Mouse (Mus musculus) olfactory bulb, adult 2 months (tissue): ENCODE measurements around the gene 2410004P03Rik. TPM values are rescaled to one million over a fixed set of nuclear protein-coding genes. Genes with fewer than 3 reads are reported as not detected.
A peak's percentile ranks its signal among the peaks of the same experiment; 100 is the strongest.
"Not testable (repeated sequence)": the region's sequence is repeated elsewhere in the genome, so short reads cannot be mapped to it uniquely, and the experiment has no call there.

Experiments
- H3K27ac ChIP-seq: fragments of 200-500 bp; 2 replicates; pipeline ENCODE4 v1.5.1; 2012; ENCODE audit warnings: low read depth, low read length; ENCODE audit not compliant: insufficient read depth
- H3K4me1 ChIP-seq: fragments of 200-500 bp; 2 replicates; pipeline ENCODE4 v1.6.1; 2012; ENCODE audit warnings: low read length; ENCODE audit not compliant: control insufficient read depth, insufficient read depth
- H3K4me3 ChIP-seq: fragments of 200-500 bp; 2 replicates; pipeline ENCODE4 v1.5.1; 2012; ENCODE audit warnings: mild to moderate bottlenecking, low read depth, low read length, moderate library complexity; ENCODE audit not compliant: insufficient read depth
- CTCF ChIP-seq: fragments of 200-500 bp; IDR thresholded peaks from 2 replicates; pipeline ENCODE4 v1.5.1; 2012; ENCODE audit warnings: low read depth, mild to moderate bottlenecking, low read length, moderate library complexity; ENCODE audit not compliant: insufficient read depth
- POLR2A ChIP-seq: fragments of 200-500 bp; IDR thresholded peaks from 2 replicates; pipeline ENCODE4 v1.6.1; 2012; ENCODE audit warnings: mild to moderate bottlenecking, low read depth, low read length, moderate library complexity; ENCODE audit not compliant: insufficient read depth
- WGBS: fragments of 180-500 bp; shearing (Covaris S2); methylation state at CpG from one replicate; pipeline ENCODE4 v1.1.7; 2018; 5-methylcytosine and 5-hydroxymethylcytosine counted together
- polyA plus RNA-seq: library from polyadenylated mRNA; stranded (reverse); fragments of >200 nt; gene quantifications from 2 replicates; pipeline ENCODE4 v1.2.4, GENCODE M21; 2012; ENCODE audit warnings: low replicate concordance; ENCODE audit not compliant: missing spikeins, insufficient read depth, insufficient read length

The 2410004P03Rik gene
- polyA plus RNA-seq, 1 experiment, result not detected

DNA sequence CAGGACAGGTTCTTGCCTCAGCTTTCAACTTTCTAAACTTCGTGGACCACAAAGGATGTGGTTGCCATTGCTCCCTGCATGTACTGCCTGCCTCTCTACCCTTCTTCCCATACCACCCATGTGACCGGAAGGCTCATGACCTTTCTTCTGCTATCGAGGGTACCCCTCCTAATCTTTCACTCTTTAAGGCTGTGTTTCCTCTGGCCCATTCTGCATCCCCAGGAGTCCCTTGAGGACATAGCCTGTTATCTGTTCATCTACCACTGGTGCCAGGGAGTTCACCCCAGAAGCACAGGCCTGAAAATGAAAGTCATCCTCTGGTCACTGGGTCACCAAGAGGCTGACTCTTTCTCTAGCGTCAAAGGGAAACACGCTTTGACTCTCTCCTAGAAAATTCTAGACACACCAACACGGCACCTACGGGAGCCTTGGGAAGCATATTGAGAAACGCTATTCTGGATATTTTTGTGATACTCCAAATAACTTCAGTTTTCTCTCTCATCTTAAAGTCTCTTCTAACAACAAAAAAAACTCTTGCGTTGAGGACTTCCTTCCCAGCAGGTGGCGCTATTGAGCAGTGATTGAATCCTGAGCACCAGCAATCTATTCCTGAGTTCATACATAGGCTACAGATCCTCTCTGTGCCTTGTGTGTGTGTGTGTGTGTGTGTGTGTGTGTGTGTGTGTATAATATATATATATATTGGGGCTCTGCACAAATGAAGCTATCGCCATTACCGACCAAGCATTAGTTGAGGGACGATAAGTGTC lies 21.4 kb upstream of the 2410004P03Rik start:
- WGBS, result 35% methylated on average over 13 of the region's 13 CpGs
- H3K4me3 ChIP-seq, result no peak overlapping the region
- TF ChIP-seq CTCF (no peak), POLR2A (no peak)
- peaks cover 21% of the 10 kb centered on the region for H3K4me1 ChIP-seq
- H3K27ac ChIP-seq, result 0 out of 2 replicates have a peak overlapping the region, but pooled peaks have one; percentile 39

DNA sequence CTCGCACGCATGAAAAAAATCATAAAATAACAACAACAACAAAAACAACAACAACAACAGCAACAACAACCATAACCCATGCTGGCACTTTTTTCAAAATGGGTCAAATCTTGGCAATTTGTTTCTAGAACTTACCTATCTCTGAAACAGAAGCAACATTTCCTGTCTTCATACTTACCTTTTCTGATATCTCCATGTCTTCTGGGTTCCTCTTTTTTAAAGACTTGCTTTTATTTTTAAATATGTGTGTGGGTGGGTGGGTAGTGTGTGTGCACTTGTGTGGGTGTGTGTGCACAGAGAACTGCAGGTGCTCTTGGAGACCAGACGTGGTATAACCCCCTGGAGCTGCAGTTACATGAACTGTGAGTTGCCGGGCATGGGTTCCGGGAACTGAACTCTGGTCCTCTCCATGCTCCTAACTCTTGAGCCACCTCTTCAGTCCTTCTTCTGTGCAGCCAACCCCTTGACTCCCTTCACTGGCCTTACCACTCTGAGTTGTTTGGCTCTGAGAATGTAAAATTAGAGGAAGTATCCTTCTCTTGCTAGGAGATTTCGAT lies 13.1 kb upstream of the 2410004P03Rik start:
- H3K4me1 ChIP-seq, result peaks cover 4% of the 10 kb centered on the region; the same call in 1 of the 2 replicates
- TF ChIP-seq CTCF, result no peak
- no peak for TF ChIP-seq POLR2A
- 78% methylated on average over 6 of the region's 6 CpGs for WGBS

DNA sequence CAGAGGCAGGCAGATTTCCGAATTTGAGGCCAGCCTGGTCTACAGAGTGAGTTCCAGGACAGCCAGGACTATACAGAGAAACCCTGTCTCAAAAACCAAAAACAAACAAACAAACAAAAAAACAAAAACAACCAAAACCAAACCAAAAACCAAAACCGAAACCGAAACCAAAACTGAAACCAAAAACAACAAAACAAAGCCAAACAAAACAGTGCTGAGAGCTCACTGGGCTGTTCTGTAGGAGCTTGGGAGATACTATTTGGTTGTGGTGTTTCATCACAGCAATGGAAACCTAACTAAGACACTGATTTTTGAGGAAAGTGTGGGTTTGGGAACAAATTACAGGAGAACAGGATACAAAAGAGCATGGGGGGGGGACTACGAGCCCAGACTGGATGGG lies 10.6 kb upstream of the 2410004P03Rik start:
- TF ChIP-seq CTCF (no peak), POLR2A (no peak)
- no peak overlapping the region for H3K27ac ChIP-seq
- H3K4me1 ChIP-seq, result peaks cover 4% of the 10 kb centered on the region; the same call in 1 of the 2 replicates
- WGBS, result 90% methylated on average over 4 of the region's 4 CpGs
- H3K4me3 ChIP-seq, result no peak overlapping the region

More for the DNA sequence above, 13.1 kb upstream of the 2410004P03Rik start:
- Histone ChIP-seq H3K4me3 (no peak overlapping the region), H3K27ac (no peak overlapping the region)

DNA sequence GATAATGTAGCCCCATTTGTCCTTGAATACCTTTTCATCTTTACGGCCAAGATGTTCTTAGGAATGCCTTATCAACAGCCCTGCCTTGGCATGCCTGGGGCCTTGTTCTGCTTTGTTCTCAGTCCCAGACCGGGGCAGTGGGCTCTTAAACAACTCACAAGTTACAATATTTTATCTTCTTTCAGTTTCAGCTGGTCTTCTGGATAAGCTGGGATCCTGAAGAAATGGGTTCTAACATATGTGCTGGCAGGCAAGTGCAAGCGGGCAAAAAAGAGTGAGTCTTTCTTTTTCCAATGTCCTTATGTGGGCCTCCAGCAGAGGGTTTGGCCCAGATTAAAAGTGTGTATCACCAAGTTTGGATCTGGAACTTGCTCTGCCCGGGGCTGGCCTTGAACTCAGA lies 9.6 kb upstream of the 2410004P03Rik start:
- not testable (repeated sequence) for H3K27ac ChIP-seq, H3K4me1 ChIP-seq
- 96% methylated on average over 4 of the region's 4 CpGs for WGBS

DNA sequence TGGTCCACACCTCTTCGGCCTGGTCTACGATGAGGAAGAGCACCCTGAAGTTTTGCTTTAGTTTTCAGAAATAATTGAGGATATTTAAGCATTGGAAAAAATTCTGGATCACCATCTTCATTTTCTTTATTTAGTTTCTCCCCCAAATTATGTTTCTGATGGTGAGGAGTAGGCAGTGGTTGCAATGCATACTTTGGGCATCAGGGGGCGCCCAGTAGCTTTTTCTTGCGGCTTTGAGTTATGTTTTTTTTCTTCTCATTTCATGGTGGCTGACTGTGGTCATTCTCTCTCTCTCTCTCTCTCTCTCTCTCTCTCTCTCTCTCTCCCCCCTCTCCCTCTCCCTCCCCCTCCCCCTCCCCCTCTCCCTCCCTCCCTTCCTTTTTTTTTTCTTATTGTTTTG lies 6.9 kb upstream of the 2410004P03Rik start:
- Histone ChIP-seq H3K4me3 (no peak overlapping the region), H3K27ac (no peak overlapping the region), H3K4me1 (no peaks in the 10 kb centered on the region)
- TF ChIP-seq POLR2A (no peak), CTCF (no peak)
- WGBS, result 36% methylated on average over 4 of the region's 4 CpGs

More for the DNA sequence above, 9.6 kb upstream of the 2410004P03Rik start:
- not testable (repeated sequence) for H3K4me3 ChIP-seq

DNA sequence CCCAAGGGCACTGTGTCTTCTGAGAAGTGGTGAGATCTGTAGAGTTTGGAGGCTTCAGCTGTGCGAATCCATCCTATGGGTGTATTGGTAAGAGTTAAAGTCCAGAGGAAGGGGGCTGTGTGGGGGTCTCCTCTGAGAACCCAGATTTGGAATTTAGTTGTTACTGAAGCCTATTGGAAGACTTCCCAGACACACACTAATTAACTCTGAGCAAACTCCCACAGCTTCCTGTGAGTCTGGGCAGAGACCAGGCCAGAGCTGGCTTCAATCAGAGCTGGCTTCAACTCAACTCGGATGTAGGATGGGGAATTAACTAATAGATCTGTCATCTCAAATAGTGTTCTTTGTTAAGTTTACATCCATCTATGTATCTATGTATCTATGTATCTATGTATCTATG lies 4.2 kb upstream of the 2410004P03Rik start:
- no peak overlapping the region for H3K4me3 ChIP-seq
- H3K27ac ChIP-seq, result no peak overlapping the region
- TF ChIP-seq CTCF (no peak), POLR2A (no peak)
- peaks cover 5% of the 10 kb centered on the region; the same call in 1 of the 2 replicates for H3K4me1 ChIP-seq
- WGBS, result 53% methylated on average over 2 of the region's 2 CpGs

DNA sequence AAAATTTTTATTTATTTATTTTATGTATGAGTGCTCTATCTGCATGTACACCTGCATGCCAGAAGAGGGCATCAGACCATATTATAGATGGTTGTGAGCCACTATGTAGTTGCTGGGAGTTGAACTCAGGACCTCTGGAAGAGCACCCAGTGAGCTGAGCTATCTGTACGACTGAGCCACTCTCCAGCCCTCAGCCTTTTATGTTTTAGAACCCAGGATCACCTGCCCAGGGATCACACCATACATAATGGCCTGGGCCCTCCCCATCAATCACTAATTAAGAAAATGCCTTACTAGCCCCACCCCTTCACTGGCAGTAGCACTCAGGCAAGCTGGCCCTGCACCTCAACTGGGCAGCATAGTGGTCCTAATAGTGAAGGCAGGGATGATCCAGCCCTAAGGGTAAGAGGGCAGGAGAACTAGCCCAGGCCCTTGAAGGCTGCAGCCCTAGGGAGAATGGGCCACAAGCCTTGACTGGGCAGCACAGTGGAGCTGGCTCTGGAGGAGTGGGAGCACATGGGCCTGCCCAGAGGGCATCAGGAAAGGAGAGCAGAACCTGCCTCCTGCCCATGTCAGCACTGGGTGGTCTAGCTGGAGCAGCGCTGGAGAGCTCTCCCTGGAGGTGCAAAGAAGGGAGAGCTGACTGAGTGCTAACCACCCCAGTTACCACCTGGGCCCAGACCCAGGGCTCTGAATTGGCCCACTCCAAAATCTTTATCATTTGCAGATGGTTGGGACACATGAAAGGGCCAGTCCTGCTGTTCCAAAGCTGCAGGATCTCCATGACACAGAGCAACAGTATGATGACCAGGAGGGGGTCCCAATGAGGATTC lies 756 bp upstream of the 2410004P03Rik start:
- Histone ChIP-seq H3K27ac (no peak overlapping the region), H3K4me3 (no peak overlapping the region), H3K4me1 (peaks cover 5% of the 10 kb centered on the region; the same call in 1 of the 2 replicates)
- no peak for TF ChIP-seq POLR2A
- no peak for TF ChIP-seq CTCF
- 87% methylated on average over 2 of the region's 2 CpGs for WGBS

DNA sequence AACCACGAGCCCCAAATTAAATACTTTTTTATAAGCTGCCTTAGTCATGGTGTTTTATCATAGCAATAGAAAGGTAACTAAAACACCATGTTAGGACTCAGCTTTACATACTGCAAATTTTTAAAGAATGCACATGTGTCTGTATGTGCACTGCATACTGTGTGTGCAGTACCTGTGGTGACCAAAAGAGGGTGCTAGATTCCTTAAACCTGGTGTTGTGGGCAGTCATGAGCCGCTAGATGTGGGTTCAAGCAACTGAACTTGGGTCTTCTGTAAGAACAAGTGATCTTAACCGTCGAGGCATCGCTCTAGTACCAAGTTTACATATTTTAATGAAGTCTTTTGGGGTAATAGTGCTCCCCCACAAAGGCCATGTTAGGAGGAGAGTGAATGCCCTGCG lies 2.1 kb downstream of the 2410004P03Rik start:
- TF ChIP-seq POLR2A (no peak), CTCF (no peak)
- peaks cover 5% of the 10 kb centered on the region; the same call in 1 of the 2 replicates for H3K4me1 ChIP-seq
- H3K4me3 ChIP-seq, result no peak overlapping the region
- H3K27ac ChIP-seq, result no peak overlapping the region
- 98% methylated on average over 6 of the region's 6 CpGs for WGBS

DNA sequence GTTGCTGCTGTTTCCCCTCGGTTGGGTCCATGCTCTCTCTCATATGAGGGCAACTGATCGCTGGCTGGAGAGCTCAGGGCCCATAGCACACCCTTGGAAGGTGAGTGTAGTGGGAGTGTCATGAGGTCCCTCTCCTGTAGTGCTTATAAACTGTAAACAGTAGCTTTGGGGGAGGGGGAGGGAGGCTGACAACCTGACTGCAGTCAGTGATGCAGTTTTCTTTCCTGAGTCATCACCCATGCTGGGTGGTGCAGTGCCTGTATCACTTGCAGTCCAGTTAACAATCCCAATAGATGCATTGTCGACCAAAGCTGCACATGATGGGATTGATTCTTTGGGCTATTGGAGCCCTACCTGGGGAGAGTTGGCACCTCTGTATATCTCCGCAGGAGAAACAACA lies 10.3 kb downstream of the 2410004P03Rik start:
- no peak overlapping the region for H3K4me3 ChIP-seq
- no peak overlapping the region for H3K27ac ChIP-seq
- WGBS, result 69% methylated on average over 4 of the region's 4 CpGs
- H3K4me1 ChIP-seq, result peaks cover 11% of the 10 kb centered on the region
- TF ChIP-seq CTCF, result no peak
- no peak for TF ChIP-seq POLR2A
